Mouse (Mus musculus) forebrain, embryonic 13.5 days (tissue): ENCODE results near the gene Lrrc4. TPM values are rescaled to one million over a fixed set of nuclear protein-coding genes. Genes with fewer than 3 reads are reported as not detected.

Experiments
- ATAC-seq: fragments of 200-750 bp; cut with Nextera tagmentation; 2 replicates; pipeline ENCODE4 v1.8.0; 2017
- H3K27ac ChIP-seq: fragments of 300-500 bp; sonication (generic); 2 replicates; pipeline ENCODE4 v1.5.1; 2015; ENCODE audit warnings: inconsistent platforms, mild to moderate bottlenecking, moderate library complexity
- H3K27me3 ChIP-seq: fragments of 300-500 bp; sonication (generic); 2 replicates; pipeline ENCODE4 v1.6.1; 2015; ENCODE audit warnings: mild to moderate bottlenecking, inconsistent platforms
- H3K36me3 ChIP-seq: fragments of 300-500 bp; sonication (generic); 2 replicates; pipeline ENCODE4 v1.6.1; 2015; ENCODE audit warnings: mild to moderate bottlenecking, inconsistent platforms; ENCODE audit not compliant: poor library complexity, severe bottlenecking
- H3K4me1 ChIP-seq: fragments of 300-500 bp; sonication (generic); 2 replicates; pipeline ENCODE4 v1.6.1; 2015; ENCODE audit warnings: inconsistent platforms
- H3K4me2 ChIP-seq: fragments of 300-500 bp; sonication (generic); 2 replicates; pipeline ENCODE4 v1.6.1; 2015; ENCODE audit warnings: inconsistent platforms, mild to moderate bottlenecking, moderate library complexity
- H3K4me3 ChIP-seq: fragments of 300-500 bp; sonication (generic); 2 replicates; pipeline ENCODE4 v1.5.1; 2015; ENCODE audit warnings: mild to moderate bottlenecking, inconsistent platforms
- H3K9ac ChIP-seq: fragments of 300-500 bp; sonication (generic); 2 replicates; pipeline ENCODE4 v1.6.1; 2015; ENCODE audit warnings: mild to moderate bottlenecking, inconsistent platforms
- H3K9me3 ChIP-seq: fragments of 300-500 bp; sonication (generic); replicated peaks from 2 replicates; pipeline ENCODE4 v1.6.1; 2016; ENCODE audit warnings: inconsistent platforms
- WGBS: fragments of 180-500 bp; shearing (Covaris S2); methylation state at CpG from one replicate; pipeline ENCODE4 v1.1.7; 2015; 5-methylcytosine and 5-hydroxymethylcytosine counted together
- polyA plus RNA-seq: library from polyadenylated mRNA; unstranded; fragments of >200 nt; fragmentation: Nextera tagmentation; extraction: Ambion mirVana; gene quantifications from 2 replicates; pipeline ENCODE4 v1.2.1, GENCODE M21; 2015

Lrrc4 gene
- polyA plus RNA-seq: 3.8 and 4.3 TPM in 2 replicates

- Histone ChIP-seq H3K36me3 (peaks cover 8% of the 10 kb centered on the region; the same call in 1 of the 2 replicates), H3K4me2 (peak within 1 kb of the TSS; percentile 99), H3K9me3 (no peaks in the 10 kb centered on the region), H3K27me3 (0 out of 2 replicates have a peak, but pooled peaks cover 10% of the 10 kb centered on the region), H3K4me1 (peaks cover 65% of the 10 kb centered on the region), H3K27ac (peak within 1 kb of the TSS; percentile 92), H3K4me3 (peak within 1 kb of the TSS; percentile 78), H3K9ac (peak within 1 kb of the TSS; percentile 94)
- no peak for ATAC-seq
- WGBS: 21% methylated on average over 27 of the region's 27 CpGs
These were observed at the start of gene Lrrc4 for GRCm38 (mm10) chr6:28831011-28831853. Lrrc4 (minus strand) TSS chr6:28831747.

- Histone ChIP-seq H3K4me1 (peaks cover 43% of the 10 kb centered on the region), H3K4me3 (no peak overlapping the region), H3K9me3 (no peaks in the 10 kb centered on the region), H3K27ac (no peak overlapping the region), H3K9ac (no peak overlapping the region), H3K27me3 (0 out of 2 replicates have a peak, but pooled peaks cover 5% of the 10 kb centered on the region), H3K4me2 (no peak overlapping the region), H3K36me3 (peaks cover 28% of the 10 kb centered on the region)
- ATAC-seq: no peak
- WGBS: 94% methylated on average over 4 of the region's 4 CpGs
These were observed 49.4 kb upstream of the Lrrc4 start for GRCm38 (mm10) chr6:28880909-28881308.

GRCm38 (mm10) chr6:28879315-28879714, 47.8 kb upstream of the Lrrc4 start:
- Histone ChIP-seq H3K27me3 (peaks cover 8% of the 10 kb centered on the region; the same call in 1 of the 2 replicates), H3K36me3 (peaks cover 14% of the 10 kb centered on the region), H3K4me2 (no peak overlapping the region), H3K4me1 (peaks cover 52% of the 10 kb centered on the region), H3K9me3 (no peaks in the 10 kb centered on the region), H3K27ac (no peak overlapping the region), H3K9ac (no peak overlapping the region), H3K4me3 (no peak overlapping the region)
- WGBS: 75% methylated on average over 8 of the region's 8 CpGs
- no peak for ATAC-seq

GRCm38 (mm10) chr6:28877945-28878666, 46.6 kb upstream of the Lrrc4 start:
- H3K27me3 ChIP-seq: peaks cover 8% of the 10 kb centered on the region; the same call in 1 of the 2 replicates
- 9% methylated on average over 7 of the region's 7 CpGs for WGBS
- peaks cover 64% of the 10 kb centered on the region for H3K4me1 ChIP-seq
- H3K9ac ChIP-seq: 0 out of 2 replicates have a peak overlapping the region, but pooled peaks have one; percentile 1
- H3K4me2 ChIP-seq: peak overlapping the region; percentile 17
- peak; percentile 94 for ATAC-seq
- no peaks in the 10 kb centered on the region for H3K9me3 ChIP-seq
- H3K36me3 ChIP-seq: peaks cover 2% of the 10 kb centered on the region; the same call in 1 of the 2 replicates
- H3K27ac ChIP-seq: peak overlapping the region; percentile 59
- no peak overlapping the region for H3K4me3 ChIP-seq

GRCm38 (mm10) chr6:28876492-28876891, 44.9 kb upstream of the Lrrc4 start:
- H3K4me2 ChIP-seq: no peak overlapping the region
- no peaks in the 10 kb centered on the region for H3K36me3 ChIP-seq
- peaks cover 8% of the 10 kb centered on the region; the same call in 1 of the 2 replicates for H3K27me3 ChIP-seq
- H3K4me3 ChIP-seq: no peak overlapping the region
- H3K4me1 ChIP-seq: peaks cover 81% of the 10 kb centered on the region
- peak overlapping the region; percentile 67 for H3K27ac ChIP-seq
- 26% methylated on average over 3 of the region's 3 CpGs for WGBS
- no peak overlapping the region for H3K9ac ChIP-seq
- peak; percentile 12 for ATAC-seq
- H3K9me3 ChIP-seq: no peaks in the 10 kb centered on the region

GRCm38 (mm10) chr6:28875333-28875732, 43.8 kb upstream of the Lrrc4 start:
- Histone ChIP-seq H3K9me3 (no peaks in the 10 kb centered on the region), H3K4me3 (no peak overlapping the region), H3K9ac (no peak overlapping the region), H3K4me2 (no peak overlapping the region), H3K27me3 (peaks cover 7% of the 10 kb centered on the region; the same call in 1 of the 2 replicates), H3K36me3 (no peaks in the 10 kb centered on the region), H3K4me1 (peaks cover 81% of the 10 kb centered on the region), H3K27ac (no peak overlapping the region)
- 84% methylated on average over 1 of the region's 1 CpGs for WGBS
- no peak for ATAC-seq

GRCm38 (mm10) chr6:28874759-28875158, 43.2 kb upstream of the Lrrc4 start:
- Histone ChIP-seq H3K4me1 (peaks cover 77% of the 10 kb centered on the region), H3K4me2 (no peak overlapping the region), H3K9ac (no peak overlapping the region), H3K36me3 (no peaks in the 10 kb centered on the region), H3K4me3 (no peak overlapping the region), H3K9me3 (no peaks in the 10 kb centered on the region), H3K27ac (no peak overlapping the region), H3K27me3 (peaks cover 3% of the 10 kb centered on the region; the same call in 1 of the 2 replicates)
- ATAC-seq: no peak
- 92% methylated on average over 5 of the region's 5 CpGs for WGBS

GRCm38 (mm10) chr6:28874053-28874452, 42.5 kb upstream of the Lrrc4 start:
- ATAC-seq: no peak
- H3K4me2 ChIP-seq: no peak overlapping the region
- H3K4me1 ChIP-seq: peaks cover 70% of the 10 kb centered on the region
- H3K9ac ChIP-seq: no peak overlapping the region
- 68% methylated on average over 11 of the region's 11 CpGs for WGBS
- no peaks in the 10 kb centered on the region for H3K36me3 ChIP-seq
- no peak overlapping the region for H3K4me3 ChIP-seq
- H3K27ac ChIP-seq: no peak overlapping the region
- no peaks in the 10 kb centered on the region for H3K9me3 ChIP-seq
- peaks cover 3% of the 10 kb centered on the region; the same call in 1 of the 2 replicates for H3K27me3 ChIP-seq

GRCm38 (mm10) chr6:28872421-28872795, 40.9 kb upstream of the Lrrc4 start:
- H3K9ac ChIP-seq: no peak overlapping the region
- no peak for ATAC-seq
- H3K4me2 ChIP-seq: no peak overlapping the region
- no peak overlapping the region for H3K4me3 ChIP-seq
- WGBS: 87% methylated on average over 3 of the region's 3 CpGs
- no peaks in the 10 kb centered on the region for H3K9me3 ChIP-seq
- peaks cover 3% of the 10 kb centered on the region; the same call in 1 of the 2 replicates for H3K27me3 ChIP-seq
- no peak overlapping the region for H3K27ac ChIP-seq
- peaks cover 60% of the 10 kb centered on the region for H3K4me1 ChIP-seq
- H3K36me3 ChIP-seq: no peaks in the 10 kb centered on the region

- Histone ChIP-seq H3K4me3 (no peak overlapping the region), H3K27ac (no peak overlapping the region), H3K27me3 (peaks cover 3% of the 10 kb centered on the region; the same call in 1 of the 2 replicates), H3K9ac (no peak overlapping the region), H3K9me3 (no peaks in the 10 kb centered on the region), H3K4me1 (peaks cover 56% of the 10 kb centered on the region), H3K4me2 (no peak overlapping the region), H3K36me3 (no peaks in the 10 kb centered on the region)
- 76% methylated on average over 5 of the region's 5 CpGs for WGBS
- no peak for ATAC-seq
These were observed 40.3 kb upstream of the Lrrc4 start for GRCm38 (mm10) chr6:28871725-28872420.

GRCm38 (mm10) chr6:28867516-28868251, 36.1 kb upstream of the Lrrc4 start:
- Histone ChIP-seq H3K27ac (no peak overlapping the region), H3K9me3 (no peaks in the 10 kb centered on the region), H3K9ac (no peak overlapping the region), H3K4me1 (peaks cover 39% of the 10 kb centered on the region), H3K27me3 (peaks cover 4% of the 10 kb centered on the region; the same call in 1 of the 2 replicates), H3K4me2 (no peak overlapping the region), H3K36me3 (no peaks in the 10 kb centered on the region), H3K4me3 (no peak overlapping the region)
- no peak for ATAC-seq
- WGBS: 61% methylated on average over 2 of the region's 2 CpGs
